Mouse (Mus musculus) testis, adult 2 months (tissue): Measurements from ENCODE around the gene Cipc. TPM values are rescaled to one million over a fixed set of nuclear protein-coding genes. Genes with fewer than 3 reads are reported as not detected.

ENCODE experiments used
- H3K27ac ChIP-seq: fragments of 200-500 bp; 2 replicates; pipeline ENCODE4 v1.5.1; 2012; ENCODE audit warnings: low read depth, low read length; ENCODE audit not compliant: control insufficient read depth, insufficient read depth
- H3K27me3 ChIP-seq: fragments of 200-500 bp; 2 replicates; pipeline ENCODE4 v1.6.1; 2012; ENCODE audit warnings: mild to moderate bottlenecking, low read length, moderate library complexity; ENCODE audit not compliant: control insufficient read depth, insufficient read depth
- H3K36me3 ChIP-seq: fragments of 200-500 bp; 2 replicates; pipeline ENCODE4 v1.6.1; 2012; ENCODE audit warnings: mild to moderate bottlenecking, low read length; ENCODE audit not compliant: control insufficient read depth, insufficient read depth
- H3K4me1 ChIP-seq: fragments of 200-500 bp; 2 replicates; pipeline ENCODE4 v1.6.1; 2012; ENCODE audit warnings: low read length; ENCODE audit not compliant: control insufficient read depth, insufficient read depth
- H3K4me3 ChIP-seq: fragments of 200-500 bp; 2 replicates; pipeline ENCODE4 v1.5.1; 2012; ENCODE audit warnings: low read depth, mild to moderate bottlenecking, low read length, moderate library complexity, mixed read lengths; ENCODE audit not compliant: control insufficient read depth
- CTCF ChIP-seq: fragments of 200-500 bp; IDR thresholded peaks from 2 replicates; pipeline ENCODE4 v1.5.1; 2012; ENCODE audit warnings: low read depth, mild to moderate bottlenecking, inconsistent platforms, low read length, moderate library complexity; ENCODE audit not compliant: control insufficient read depth, insufficient read depth, insufficient replicate concordance
- POLR2A ChIP-seq: fragments of 200-500 bp; IDR thresholded peaks from 2 replicates; pipeline ENCODE4 v1.6.1; 2012; ENCODE audit warnings: low read depth, mild to moderate bottlenecking, inconsistent platforms, low read length, moderate library complexity; ENCODE audit not compliant: control insufficient read depth
- polyA plus RNA-seq: library from polyadenylated mRNA; depleted of rRNA; stranded (reverse); fragments of >200 nt; gene quantifications from 2 replicates; pipeline ENCODE4 v1.2.3, GENCODE M21; 2012

Cipc gene
- polyA plus RNA-seq, 1 experiment = 42.7 TPM

DNA sequence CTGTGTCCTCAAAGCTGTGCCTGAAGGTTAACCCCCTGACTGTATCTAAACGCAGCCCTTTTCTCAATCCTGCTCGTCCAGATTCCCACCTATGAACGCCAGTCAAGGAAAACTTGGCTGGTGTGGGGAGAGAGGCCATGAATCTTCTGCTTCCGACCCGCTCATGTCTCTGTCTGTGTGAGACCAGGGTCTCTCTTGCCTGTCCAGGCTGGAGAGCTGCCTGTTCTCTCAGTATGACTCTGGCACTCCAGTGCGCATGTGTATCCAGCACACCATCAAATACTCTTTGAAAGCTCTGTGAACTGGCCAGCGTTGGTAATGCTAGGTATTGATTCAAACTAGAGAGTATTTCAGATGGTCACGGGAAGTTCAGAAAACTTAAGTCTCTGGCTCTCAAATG lies 3.4 kb upstream of the Cipc start:
- no peak for TF ChIP-seq POLR2A
- TF ChIP-seq CTCF = no peak

GRCm38 (mm10) chr12:86945126-86945525 lies 1.7 kb upstream of the Cipc start:
- no peaks in the 10 kb centered on the region for H3K27me3 ChIP-seq
- H3K27ac ChIP-seq = no peak overlapping the region
- TF ChIP-seq CTCF (no peak), POLR2A (no peak)
- H3K4me1 ChIP-seq = peaks cover 6% of the 10 kb centered on the region
- H3K36me3 ChIP-seq = no peaks in the 10 kb centered on the region
- no peak overlapping the region for H3K4me3 ChIP-seq

More for the DNA sequence above, 3.4 kb upstream of the Cipc start:
- Histone ChIP-seq H3K4me1 (peaks cover 4% of the 10 kb centered on the region), H3K4me3 (no peak overlapping the region), H3K27ac (no peak overlapping the region), H3K27me3 (no peaks in the 10 kb centered on the region), H3K36me3 (no peaks in the 10 kb centered on the region)

DNA sequence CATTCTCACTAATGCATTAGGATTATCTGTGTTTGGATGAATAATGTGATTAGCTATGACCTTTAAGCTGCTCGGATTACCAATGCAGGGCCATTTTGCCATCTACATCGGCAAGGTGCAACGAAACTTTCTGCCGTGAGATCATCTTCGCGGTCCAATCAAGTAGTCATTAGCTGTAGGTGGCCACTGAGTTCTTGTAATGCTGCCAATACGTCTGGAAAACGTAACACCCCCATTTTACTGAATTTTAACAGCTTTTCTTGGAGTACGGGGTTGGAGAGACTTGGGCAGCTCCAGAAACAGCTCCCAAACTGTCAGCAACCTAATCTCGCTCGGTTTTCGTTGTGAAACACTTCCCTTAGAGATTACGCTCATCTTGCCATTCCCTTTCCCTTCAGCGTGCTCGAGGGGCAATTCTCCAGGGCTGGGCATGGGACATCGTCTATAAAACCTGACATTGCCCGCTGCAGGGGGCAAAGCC lies 502 bp upstream of the Cipc start:
- TF ChIP-seq CTCF (no peak), POLR2A (no peak)
- H3K4me3 ChIP-seq = peak overlapping the region; percentile 95
- H3K36me3 ChIP-seq = no peaks in the 10 kb centered on the region
- H3K27me3 ChIP-seq = no peaks in the 10 kb centered on the region
- H3K27ac ChIP-seq = peak overlapping the region; percentile 98
- peaks cover 6% of the 10 kb centered on the region for H3K4me1 ChIP-seq

DNA sequence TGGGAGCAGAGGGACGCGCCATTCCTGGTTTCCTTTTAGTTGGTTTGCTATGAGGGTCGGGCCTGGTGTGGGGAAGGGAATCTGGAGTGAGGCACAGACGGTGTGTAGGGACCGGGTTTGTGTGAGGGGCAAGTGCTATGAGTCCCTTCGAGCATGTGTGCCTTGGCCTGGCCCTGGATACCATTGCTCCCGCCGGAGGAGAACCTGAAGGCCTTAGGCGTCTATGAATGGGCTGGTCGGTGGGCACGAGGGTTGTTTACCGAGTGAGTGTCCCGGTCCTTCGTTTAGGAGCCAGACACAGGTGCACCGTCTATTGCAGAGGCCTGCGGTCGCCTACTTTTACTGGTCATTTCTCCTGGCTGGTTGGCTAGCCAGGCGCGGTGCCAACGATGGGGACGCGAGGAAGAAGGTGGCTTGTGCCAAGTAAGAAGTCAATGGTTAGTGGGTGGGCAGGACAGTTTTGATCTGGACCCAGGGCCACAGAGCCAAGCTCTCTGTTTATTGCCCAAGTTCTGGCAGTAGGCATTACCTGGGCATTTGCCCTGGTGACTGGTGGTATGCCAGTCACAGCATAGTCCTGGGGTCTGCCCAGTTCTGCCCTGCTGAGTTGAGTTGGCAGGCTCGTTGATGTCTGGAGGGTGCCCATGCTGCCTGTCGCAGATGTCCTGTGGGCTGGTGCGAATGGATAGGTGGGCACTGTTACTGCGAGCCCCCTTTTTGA lies 998 bp downstream of the Cipc start:
- Histone ChIP-seq H3K4me3 (peak overlapping the region; percentile 95), H3K27me3 (no peaks in the 10 kb centered on the region), H3K4me1 (peaks cover 6% of the 10 kb centered on the region), H3K36me3 (no peaks in the 10 kb centered on the region), H3K27ac (peak overlapping the region; percentile 75)
- TF ChIP-seq POLR2A = no peak

- Histone ChIP-seq H3K4me1 (peaks cover 6% of the 10 kb centered on the region), H3K27ac (no peak overlapping the region; the same call in 1 of the 2 replicates), H3K36me3 (no peaks in the 10 kb centered on the region)
These were observed 1.8 kb downstream of the Cipc start for GRCm38 (mm10) chr12:86948627-86949026.

DNA sequence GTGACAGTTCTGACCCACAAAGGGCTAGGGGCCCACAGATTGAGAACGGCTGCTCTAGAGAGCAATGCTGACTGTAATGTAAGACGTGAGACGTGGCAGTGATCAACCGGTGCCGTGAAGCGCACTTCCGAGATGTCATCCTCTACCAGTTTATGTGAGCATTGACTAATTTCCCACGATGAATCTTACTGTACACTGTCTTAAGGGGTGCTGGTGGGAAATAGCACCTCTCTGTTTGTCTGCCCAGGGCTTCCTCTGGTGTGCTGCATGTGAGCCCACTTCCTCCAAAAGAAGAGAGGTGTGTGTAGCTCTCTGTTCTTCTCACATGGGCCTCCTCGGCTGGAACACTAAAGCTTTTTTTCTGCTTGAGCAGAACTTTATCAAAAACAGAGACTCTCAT lies 2.7 kb downstream of the Cipc start:
- no peak for TF ChIP-seq CTCF
- no peak for TF ChIP-seq POLR2A
- H3K4me1 ChIP-seq = peaks cover 6% of the 10 kb centered on the region
- H3K36me3 ChIP-seq = no peaks in the 10 kb centered on the region
- H3K27ac ChIP-seq = 0 out of 2 replicates have a peak overlapping the region, but pooled peaks have one; percentile 7
- H3K4me3 ChIP-seq = peak overlapping the region; percentile 75
- no peaks in the 10 kb centered on the region for H3K27me3 ChIP-seq

More at GRCm38 (mm10) chr12:86948627-86949026, 1.8 kb downstream of the Cipc start:
- Histone ChIP-seq H3K27me3 (no peaks in the 10 kb centered on the region), H3K4me3 (peak overlapping the region; percentile 44)
- TF ChIP-seq POLR2A = no peak
- TF ChIP-seq CTCF = no peak

GRCm38 (mm10) chr12:86950161-86950960 lies 3.5 kb downstream of the Cipc start:
- H3K27me3 ChIP-seq = no peaks in the 10 kb centered on the region
- TF ChIP-seq CTCF = no peak
- no peak for TF ChIP-seq POLR2A
- peaks cover 6% of the 10 kb centered on the region for H3K4me1 ChIP-seq
- H3K36me3 ChIP-seq = no peaks in the 10 kb centered on the region
- H3K4me3 ChIP-seq = peak overlapping the region; percentile 39; the same call in 1 of the 2 replicates
- H3K27ac ChIP-seq = no peak overlapping the region
